Mouse (Mus musculus) heart, embryonic 14.5 days (tissue): ENCODE data around the gene Metap2. TPM values are rescaled to one million over a fixed set of nuclear protein-coding genes. Genes with fewer than 3 reads are reported as not detected.

Experiments used
- ATAC-seq: fragments of 200-750 bp; cut with Nextera tagmentation; 2 replicates; pipeline ENCODE4 v1.8.0; 2017; ENCODE audit warnings: low read depth, moderate TSS enrichment; ENCODE audit not compliant: insufficient number of reproducible peaks, insufficient read depth, low FRiP score
- H3K27ac ChIP-seq, 2 experiments: fragments of 200-500 bp in 1 of 2; fragments of 300-500 bp in 1 of 2; sonication (generic) in 1 of 2; replicated peaks in 1 of 2; 2 replicates each; pipeline ENCODE4 v1.5.1; 2012 to 2014; ENCODE audit warnings: low read depth in 2 of 2, low read length in 2 of 2, control low read depth in 1 of 2, mild to moderate bottlenecking in 1 of 2, mixed read lengths in 1 of 2; ENCODE audit not compliant: control insufficient read depth in 1 of 2, insufficient read depth in 1 of 2
- H3K27me3 ChIP-seq: fragments of 300-500 bp; sonication (generic); 2 replicates; pipeline ENCODE4 v1.6.1; 2014; ENCODE audit warnings: mild to moderate bottlenecking, low read length, control low read depth; ENCODE audit not compliant: control insufficient read depth, insufficient read depth
- H3K36me3 ChIP-seq: fragments of 300-500 bp; sonication (generic); 2 replicates; pipeline ENCODE4 v1.6.1; 2014; ENCODE audit warnings: mild to moderate bottlenecking, control low read depth, low read length, mixed read lengths; ENCODE audit not compliant: control insufficient read depth, insufficient read depth
- H3K4me1 ChIP-seq, 2 experiments: fragments of 200-500 bp in 1 of 2; fragments of 300-500 bp in 1 of 2; sonication (generic) in 1 of 2; 2 replicates each; pipeline ENCODE4 v1.6.1; 2012 to 2014; ENCODE audit warnings: low read length in 2 of 2, control low read depth in 1 of 2, mixed read lengths in 1 of 2; ENCODE audit not compliant: control insufficient read depth in 2 of 2, insufficient read depth in 2 of 2
- H3K4me2 ChIP-seq: fragments of 300-500 bp; sonication (generic); 2 replicates; pipeline ENCODE4 v1.6.1; 2014; ENCODE audit warnings: mild to moderate bottlenecking, low read length
- H3K4me3 ChIP-seq, 2 experiments: fragments of 200-500 bp in 1 of 2; fragments of 300-500 bp in 1 of 2; sonication (generic) in 1 of 2; 2 replicates each; pipeline ENCODE4 v1.5.1; 2012 to 2014; ENCODE audit warnings: low read length in 2 of 2, mild to moderate bottlenecking in 2 of 2, control low read depth in 1 of 2, low read depth in 1 of 2, moderate library complexity in 1 of 2; ENCODE audit not compliant: control insufficient read depth in 1 of 2, insufficient read depth in 1 of 2
- H3K9ac ChIP-seq: fragments of 300-500 bp; sonication (generic); 2 replicates; pipeline ENCODE4 v1.6.1; 2014; ENCODE audit warnings: mild to moderate bottlenecking, low read length
- H3K9me3 ChIP-seq: fragments of 300-500 bp; sonication (generic); 2 replicates; pipeline ENCODE4 v1.6.1; 2016; ENCODE audit warnings: low read length, control low read depth; ENCODE audit not compliant: control insufficient read depth
- WGBS: fragments of 180-500 bp; shearing (Covaris S2); extraction: QIAGEN DNeasy Blood & Tissue Kit; methylation state at CpG from one replicate; pipeline ENCODE4 v1.1.7; 2014; 5-methylcytosine and 5-hydroxymethylcytosine counted together
- polyA plus RNA-seq: library from polyadenylated mRNA; unstranded; fragments of >200 nt; fragmentation: Nextera tagmentation; extraction: Ambion mirVana; gene quantifications from 2 replicates; pipeline ENCODE4 v1.2.1, GENCODE M21; 2014

Gene Metap2
- polyA plus RNA-seq, result 158 and 159 TPM in 2 replicates

GRCm38 (mm10) chr10:93897043-93897646 is at the start of gene Metap2:
Gene Metap2 (minus strand): TSS chr10:93897093.
- Histone ChIP-seq H3K27me3 (no peaks in the 10 kb centered on the region), H3K4me2 (no peak within 1 kb of the TSS), H3K27ac (no peak within 1 kb of the TSS), H3K4me1 (no peaks in the 10 kb centered on the region), H3K9me3 (no peaks in the 10 kb centered on the region), H3K4me3 (no peak within 1 kb of the TSS), H3K36me3 (no peaks in the 10 kb centered on the region), H3K9ac (no peak within 1 kb of the TSS)
- ATAC-seq, result no peak
- WGBS, result 67% methylated on average over 7 of the region's 7 CpGs

DNA sequence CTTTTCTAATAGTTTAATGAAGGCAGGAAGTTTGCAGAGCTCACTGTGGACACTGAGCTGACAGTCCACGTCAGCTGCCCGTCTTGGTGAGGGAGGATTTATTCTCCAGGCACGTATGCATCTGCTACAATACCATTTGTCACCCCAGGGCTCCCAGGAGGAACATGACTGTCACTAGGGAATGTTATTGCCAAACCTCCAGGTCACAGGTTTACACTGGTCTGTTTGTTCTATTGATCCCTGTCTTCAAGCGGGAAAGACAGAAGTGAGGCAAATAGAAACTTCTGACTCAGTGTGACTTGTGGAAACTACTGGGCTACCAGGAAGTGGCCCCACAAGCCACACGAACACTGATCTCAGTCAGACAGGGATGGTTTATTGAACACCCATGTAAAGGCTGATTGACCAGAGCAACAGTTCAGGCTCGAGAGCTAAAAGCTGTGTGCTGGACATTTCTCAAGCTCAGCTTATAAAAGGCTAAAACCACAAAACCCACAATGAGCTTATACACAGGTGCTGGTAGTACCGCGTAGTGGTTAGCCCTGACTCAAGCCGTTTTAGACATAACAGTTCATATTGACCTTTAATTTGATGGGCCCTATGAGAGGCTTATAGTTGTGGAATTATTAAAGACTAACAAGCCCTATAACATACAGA is 49.1 kb upstream of the Metap2 start:
- Histone ChIP-seq H3K4me2 (no peak overlapping the region), H3K4me1 (peaks cover 0 to 8% of the 10 kb centered on the region in 2 experiments; a peak in 2 of 4 replicates), H3K9me3 (no peaks in the 10 kb centered on the region), H3K27me3 (no peaks in the 10 kb centered on the region), H3K4me3 (no peak overlapping the region), H3K36me3 (no peaks in the 10 kb centered on the region), H3K27ac (no peak overlapping the region), H3K9ac (no peak overlapping the region)
- no peak for ATAC-seq
- 79% methylated on average over 9 of the region's 9 CpGs for WGBS

DNA sequence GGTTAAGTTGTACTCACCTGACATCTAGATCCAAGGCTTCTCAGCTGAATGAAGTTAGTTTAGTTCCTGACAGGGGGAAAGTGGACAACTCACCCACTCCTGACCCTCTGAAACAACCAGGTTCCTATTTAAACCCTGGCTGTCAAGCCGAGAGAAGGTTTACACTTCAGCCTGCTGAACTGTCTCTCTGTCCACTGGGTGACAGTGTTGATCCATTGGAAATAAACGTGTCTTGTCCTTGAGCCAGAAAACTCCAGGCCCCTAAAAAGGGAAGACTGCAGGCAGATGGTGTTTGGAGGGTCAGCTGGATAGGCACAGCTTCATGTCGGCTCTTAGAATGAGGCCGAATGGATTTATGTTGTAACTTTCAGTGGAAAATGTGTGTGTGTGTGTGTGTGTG is 48.5 kb upstream of the Metap2 start:
- H3K27me3 ChIP-seq, result no peaks in the 10 kb centered on the region
- no peak overlapping the region for H3K4me2 ChIP-seq
- H3K9ac ChIP-seq, result no peak overlapping the region
- no peak for ATAC-seq
- no peak overlapping the region for H3K4me3 ChIP-seq
- 24% methylated on average over 4 of the region's 4 CpGs for WGBS
- no peak overlapping the region for H3K27ac ChIP-seq
- H3K36me3 ChIP-seq, result no peaks in the 10 kb centered on the region
- peaks cover 0 to 12% of the 10 kb centered on the region in 2 experiments for H3K4me1 ChIP-seq
- H3K9me3 ChIP-seq, result no peaks in the 10 kb centered on the region

DNA sequence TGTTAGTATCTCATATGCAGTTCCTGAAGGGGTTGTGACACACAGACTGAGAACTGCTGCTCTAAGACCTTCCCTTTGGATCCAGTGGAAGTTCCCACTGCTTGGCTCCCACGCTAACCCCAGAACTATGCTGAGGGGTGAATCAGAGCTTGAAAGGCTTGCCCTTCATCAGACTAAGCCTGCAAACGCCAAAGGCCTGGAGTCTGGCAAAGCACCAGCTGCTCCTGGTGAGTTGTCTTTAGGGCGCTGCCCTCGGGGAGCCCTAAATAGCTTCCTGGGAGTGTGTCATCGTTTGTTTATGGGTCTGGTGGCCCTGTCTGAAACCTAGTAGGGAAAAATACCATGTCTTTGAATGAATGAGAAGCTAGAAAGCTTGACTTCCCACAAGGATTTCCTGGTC is 47.3 kb upstream of the Metap2 start:
- 30% methylated on average over 5 of the region's 5 CpGs for WGBS
- Histone ChIP-seq H3K9me3 (no peaks in the 10 kb centered on the region), H3K4me3 (no peak overlapping the region), H3K4me1 (peaks cover 0 to 19% of the 10 kb centered on the region in 2 experiments), H3K9ac (no peak overlapping the region), H3K27ac (no peak overlapping the region; a peak in 1 of 4 replicates), H3K4me2 (no peak overlapping the region), H3K36me3 (no peaks in the 10 kb centered on the region), H3K27me3 (no peaks in the 10 kb centered on the region)
- ATAC-seq, result no peak

- peak overlapping the region in 1 of 2 experiments; percentile 10; a peak in 1 of 4 replicates for H3K27ac ChIP-seq
- ATAC-seq, result no peak
- 45% methylated on average over 5 of the region's 5 CpGs for WGBS
- no peak overlapping the region for H3K9ac ChIP-seq
- H3K4me1 ChIP-seq, result peaks cover 0 to 19% of the 10 kb centered on the region in 2 experiments
- no peak overlapping the region for H3K4me2 ChIP-seq
- no peaks in the 10 kb centered on the region for H3K27me3 ChIP-seq
- H3K9me3 ChIP-seq, result no peaks in the 10 kb centered on the region
- H3K36me3 ChIP-seq, result no peaks in the 10 kb centered on the region
- H3K4me3 ChIP-seq, result no peak overlapping the region
These were observed 43.4 kb upstream of the Metap2 start for GRCm38 (mm10) chr10:93940279-93940678.

- H3K9ac ChIP-seq, result no peak overlapping the region
- H3K4me3 ChIP-seq, result no peak overlapping the region
- no peaks in the 10 kb centered on the region for H3K9me3 ChIP-seq
- H3K4me1 ChIP-seq, result peaks cover 0 to 19% of the 10 kb centered on the region in 2 experiments
- H3K27ac ChIP-seq, result peak overlapping the region in 1 of 2 experiments; percentile 10; a peak in 1 of 4 replicates
- no peak overlapping the region for H3K4me2 ChIP-seq
- H3K36me3 ChIP-seq, result no peaks in the 10 kb centered on the region
- no peaks in the 10 kb centered on the region for H3K27me3 ChIP-seq
- WGBS, result 87% methylated on average over 8 of the region's 8 CpGs
- no peak for ATAC-seq
These were observed 42.8 kb upstream of the Metap2 start for GRCm38 (mm10) chr10:93939676-93940075.

GRCm38 (mm10) chr10:93938844-93939271 is 42.0 kb upstream of the Metap2 start:
- WGBS, result 93% methylated on average over 20 of the region's 20 CpGs
- no peaks in the 10 kb centered on the region for H3K36me3 ChIP-seq
- no peaks in the 10 kb centered on the region for H3K9me3 ChIP-seq
- no peak overlapping the region for H3K4me2 ChIP-seq
- no peaks in the 10 kb centered on the region for H3K27me3 ChIP-seq
- no peak overlapping the region for H3K27ac ChIP-seq
- peaks cover 3 to 15% of the 10 kb centered on the region in 2 experiments for H3K4me1 ChIP-seq
- H3K4me3 ChIP-seq, result no peak overlapping the region
- ATAC-seq, result no peak
- H3K9ac ChIP-seq, result no peak overlapping the region
